Mouse (Mus musculus) hindbrain, embryonic 15.5 days (tissue): ENCODE results near the gene Esp3. TPM values are rescaled to one million over a fixed set of nuclear protein-coding genes. Genes with fewer than 3 reads are reported as not detected.
"Not testable (repeated sequence)": the region's sequence is repeated elsewhere in the genome, so short reads cannot be mapped to it uniquely, and the experiment has no call there.

Experiments used
- ATAC-seq: fragments of 200-750 bp; cut with Nextera tagmentation; 2 replicates; pipeline ENCODE4 v1.8.0; 2017; ENCODE audit warnings: low read depth, moderate number of reproducible peaks, moderate TSS enrichment; ENCODE audit not compliant: low FRiP score
- H3K27ac ChIP-seq: fragments of 300-500 bp; sonication (generic); replicated peaks from 2 replicates; pipeline ENCODE4 v1.5.1; 2015; ENCODE audit warnings: mild to moderate bottlenecking, inconsistent platforms
- H3K27me3 ChIP-seq: fragments of 300-500 bp; sonication (generic); 2 replicates; pipeline ENCODE4 v1.6.1; 2015; ENCODE audit warnings: control low read depth, inconsistent platforms
- H3K36me3 ChIP-seq: fragments of 300-500 bp; sonication (generic); 2 replicates; pipeline ENCODE4 v1.6.1; 2015; ENCODE audit warnings: control low read depth, inconsistent platforms
- H3K4me1 ChIP-seq: fragments of 300-500 bp; sonication (generic); replicated peaks from 2 replicates; pipeline ENCODE4 v1.6.1; 2015; ENCODE audit warnings: control low read depth, inconsistent platforms
- H3K4me2 ChIP-seq: fragments of 300-500 bp; sonication (generic); 2 replicates; pipeline ENCODE4 v1.6.1; 2015; ENCODE audit warnings: moderate library complexity, mild to moderate bottlenecking, inconsistent platforms
- H3K4me3 ChIP-seq: fragments of 300-500 bp; sonication (generic); 2 replicates; pipeline ENCODE4 v1.5.1; 2015; ENCODE audit warnings: mild to moderate bottlenecking, inconsistent platforms
- H3K9ac ChIP-seq: fragments of 300-500 bp; sonication (generic); 2 replicates; pipeline ENCODE4 v1.6.1; 2015; ENCODE audit warnings: inconsistent platforms
- H3K9me3 ChIP-seq: fragments of 300-500 bp; sonication (generic); 2 replicates; pipeline ENCODE4 v1.6.1; 2016; ENCODE audit warnings: control low read depth, inconsistent platforms
- WGBS: fragments of 180-500 bp; shearing (Covaris S2); methylation state at CpG from one replicate; pipeline ENCODE4 v1.1.7; 2015; 5-methylcytosine and 5-hydroxymethylcytosine counted together
- polyA plus RNA-seq: library from polyadenylated mRNA; unstranded; fragments of >200 nt; fragmentation: Nextera tagmentation; extraction: Ambion mirVana; gene quantifications from 2 replicates; pipeline ENCODE4 v1.2.1, GENCODE M21; 2015

Gene Esp3
- not detected in 2 replicates for polyA plus RNA-seq

DNA sequence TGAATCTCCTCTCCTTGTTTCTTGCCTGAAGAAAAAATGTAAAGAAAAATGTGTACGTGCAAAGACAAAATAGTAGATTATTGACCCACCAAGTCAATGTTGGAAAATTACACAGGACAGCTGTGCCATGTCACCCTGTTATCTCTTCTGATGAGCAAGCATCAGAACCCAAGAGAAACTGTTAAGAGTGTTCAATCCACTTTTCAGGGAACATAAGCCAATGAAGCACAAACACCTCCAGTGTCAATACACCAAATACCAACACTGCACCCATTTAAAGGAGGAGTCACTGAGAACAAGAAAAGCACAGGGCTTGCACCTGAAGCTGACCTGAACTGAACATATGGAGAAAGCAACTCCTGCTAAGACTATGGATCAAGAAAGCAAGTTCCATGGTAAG is at the start of gene Esp3:
TSS of gene Esp3 (plus strand) at position 301 of the 400 bp plus-strand sequence.
- H3K36me3 ChIP-seq, ATAC-seq, H3K4me1 ChIP-seq, H3K4me3 ChIP-seq, H3K9me3 ChIP-seq, H3K4me2 ChIP-seq, H3K9ac ChIP-seq, H3K27ac ChIP-seq, H3K27me3 ChIP-seq: not testable (repeated sequence)
- WGBS = 97% methylated on average over 1 of the region's 1 CpGs

DNA sequence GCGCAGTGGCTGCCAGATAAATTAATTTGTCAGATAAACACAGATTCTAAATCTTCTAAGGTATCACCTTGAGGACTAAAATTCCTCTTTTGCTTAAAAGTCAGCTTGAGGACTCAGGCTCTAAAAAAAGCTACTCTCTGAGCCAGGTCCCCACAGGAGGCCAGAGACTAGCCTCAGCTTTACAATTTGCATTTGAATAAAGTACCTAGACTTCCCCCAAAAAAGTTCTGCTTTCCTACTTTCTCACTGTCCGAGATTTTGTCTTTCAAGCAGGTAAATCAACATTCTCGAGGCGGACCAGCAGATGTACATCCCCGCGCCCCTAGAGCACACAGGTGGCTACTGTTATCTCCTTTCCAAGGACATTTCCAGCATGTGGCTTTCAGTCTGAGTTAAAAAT is 48.0 kb upstream of the Esp3 start:
- not testable (repeated sequence) for H3K4me2 ChIP-seq, ATAC-seq, H3K4me1 ChIP-seq, H3K27me3 ChIP-seq, H3K4me3 ChIP-seq, H3K36me3 ChIP-seq, H3K27ac ChIP-seq, H3K9ac ChIP-seq, H3K9me3 ChIP-seq
- WGBS = 38% methylated on average over 6 of the region's 6 CpGs

- Histone ChIP-seq H3K4me1 (no peaks in the 10 kb centered on the region), H3K9ac (no peak overlapping the region), H3K4me3 (no peak overlapping the region), H3K4me2 (no peak overlapping the region), H3K9me3 (no peaks in the 10 kb centered on the region), H3K27ac (no peak overlapping the region), H3K36me3 (no peaks in the 10 kb centered on the region), H3K27me3 (no peaks in the 10 kb centered on the region)
- no peak for ATAC-seq
Observed at GRCm38 (mm10) chr17:40591297-40591696, 40.6 kb upstream of the Esp3 start.

- Histone ChIP-seq H3K9me3 (no peaks in the 10 kb centered on the region), H3K9ac (no peak within 1 kb of the TSS), H3K4me3 (no peak within 1 kb of the TSS), H3K36me3 (no peaks in the 10 kb centered on the region), H3K4me2 (no peak within 1 kb of the TSS), H3K27me3 (no peaks in the 10 kb centered on the region), H3K27ac (no peak within 1 kb of the TSS), H3K4me1 (no peaks in the 10 kb centered on the region)
- ATAC-seq = no peak
Observed at GRCm38 (mm10) chr17:40598294-40598693, 33.6 kb upstream of the Esp3 start, which contains the start of gene Esp4. Esp4 (plus strand) TSS chr17:40598594.

- WGBS = 78% methylated on average over 9 of the region's 9 CpGs
- not testable (repeated sequence) for ATAC-seq
Observed at GRCm38 (mm10) chr17:40662118-40662679, 30.3 kb downstream of the Esp3 start.

DNA sequence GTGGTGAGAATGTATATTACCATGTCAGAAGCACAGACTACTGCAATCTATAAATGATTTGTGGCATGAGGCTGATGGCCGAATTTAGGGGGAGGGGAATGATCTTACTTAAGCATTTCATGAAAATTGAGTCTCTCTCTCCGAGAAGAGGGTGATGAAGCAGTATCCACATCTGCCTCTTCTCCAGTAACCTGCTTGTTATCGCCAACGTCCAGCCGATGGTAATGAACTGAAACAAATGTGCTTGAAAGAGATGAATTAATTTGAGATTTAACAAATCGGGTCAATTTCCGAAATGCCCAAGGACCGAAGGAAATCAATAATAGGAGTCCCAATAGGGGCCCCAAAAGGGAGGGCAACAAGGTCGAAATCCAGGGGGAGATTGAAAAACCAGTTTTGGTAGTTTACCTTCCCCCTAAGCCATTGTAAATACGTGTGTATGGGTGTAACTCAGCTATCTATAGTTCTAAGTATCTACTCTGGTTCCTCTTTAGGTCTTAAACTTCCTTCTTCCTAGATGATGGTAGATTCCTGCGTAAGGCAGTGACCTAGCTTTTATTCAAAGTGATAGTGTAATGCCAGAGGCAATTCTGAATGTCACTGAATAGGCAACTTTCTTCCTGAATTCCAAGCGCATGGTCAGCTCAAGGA is 31.4 kb downstream of the Esp3 start:
- not testable (repeated sequence) for H3K4me1 ChIP-seq, ATAC-seq, H3K9ac ChIP-seq, H3K36me3 ChIP-seq, H3K27ac ChIP-seq, H3K4me2 ChIP-seq, H3K4me3 ChIP-seq, H3K9me3 ChIP-seq, H3K27me3 ChIP-seq
- WGBS = 74% methylated on average over 12 of the region's 12 CpGs

More at GRCm38 (mm10) chr17:40662118-40662679, 30.3 kb downstream of the Esp3 start:
- not testable (repeated sequence) for H3K27me3 ChIP-seq, H3K4me3 ChIP-seq, H3K27ac ChIP-seq, H3K4me2 ChIP-seq, H3K36me3 ChIP-seq, H3K9me3 ChIP-seq, H3K9ac ChIP-seq, H3K4me1 ChIP-seq

Other genes starting within 250 kb of the Esp3 start
- gene Esp8, start 112.1 kb upstream of the Esp3 start, polyA plus RNA-seq = not detected in 2 replicates
- gene Esp6, start 70.6 kb upstream of the Esp3 start, polyA plus RNA-seq = not detected in 2 replicates
- gene Esp4, start 33.5 kb upstream of the Esp3 start, polyA plus RNA-seq = not detected in 2 replicates
- gene Esp1, start 95.0 kb downstream of the Esp3 start, polyA plus RNA-seq = not detected in 2 replicates
- gene Crisp2, start 174.9 kb downstream of the Esp3 start, polyA plus RNA-seq = 0.10 TPM in 1 of 2 replicates, not detected in the other
- gene Rhag, start 179.1 kb downstream of the Esp3 start, polyA plus RNA-seq = 0.16 and 0.25 TPM in 2 replicates
- gene 9130008F23Rik, start 248.5 kb downstream of the Esp3 start, polyA plus RNA-seq = 0.53 and 1.1 TPM in 2 replicates